Mouse (Mus musculus) embryonic facial prominence, embryonic 10.5 days (tissue): ENCODE measurements around the gene Stac2. TPM values are rescaled to one million over a fixed set of nuclear protein-coding genes. Genes with fewer than 3 reads are reported as not detected.

ENCODE experiments used
- DNase-seq: peaks from one replicate; pipeline ENCODE4 v3.0.0-alpha.2; 2017; ENCODE audit warnings: low spot score
- H3K27ac ChIP-seq: fragments of 300-500 bp; sonication (generic); replicated peaks from 2 replicates; pipeline ENCODE4 v1.5.1; 2016; ENCODE audit warnings: mild to moderate bottlenecking
- H3K27me3 ChIP-seq: fragments of 300-500 bp; sonication (generic); replicated peaks from 2 replicates; pipeline ENCODE4 v1.6.1; 2016; ENCODE audit warnings: low read depth, mild to moderate bottlenecking; ENCODE audit not compliant: poor library complexity, severe bottlenecking
- H3K36me3 ChIP-seq: fragments of 300-500 bp; sonication (generic); replicated peaks from 2 replicates; pipeline ENCODE4 v1.6.1; 2016; ENCODE audit warnings: mild to moderate bottlenecking, moderate library complexity
- H3K4me1 ChIP-seq: fragments of 300-500 bp; sonication (generic); 2 replicates; pipeline ENCODE4 v1.6.1; 2016
- H3K4me3 ChIP-seq: fragments of 300-500 bp; sonication (generic); 2 replicates; pipeline ENCODE4 v1.5.1; 2016; ENCODE audit warnings: mild to moderate bottlenecking, moderate library complexity
- H3K9me3 ChIP-seq: fragments of 300-500 bp; sonication (generic); 2 replicates; pipeline ENCODE4 v1.6.1; 2016; ENCODE audit warnings: mild to moderate bottlenecking
- WGBS: fragments of 180-500 bp; shearing (Covaris S2); methylation state at CpG from one replicate; pipeline ENCODE4 v1.1.7; 2016; 5-methylcytosine and 5-hydroxymethylcytosine counted together
- polyA plus RNA-seq: library from polyadenylated mRNA; unstranded; fragments of >200 nt; fragmentation: Nextera tagmentation; extraction: Ambion mirVana; gene quantifications from 2 replicates; pipeline ENCODE4 v1.2.1, GENCODE M21; 2016

Gene Stac2
- polyA plus RNA-seq, 1 experiment from 2014 or later = 0.47 TPM

GRCm38 (mm10) chr11:98061904-98062562, 8.8 kb upstream of the Stac2 start:
- H3K4me1 ChIP-seq = peaks cover 16% of the 10 kb centered on the region; the same call in 1 of the 2 replicates
- no peak overlapping the region for H3K27ac ChIP-seq
- peaks cover 17% of the 10 kb centered on the region for H3K27me3 ChIP-seq
- H3K4me3 ChIP-seq = no peak overlapping the region
- DNase-seq = no peak
- WGBS = 60% methylated on average over 6 of the region's 6 CpGs
- no peaks in the 10 kb centered on the region for H3K36me3 ChIP-seq
- H3K9me3 ChIP-seq = 0 out of 2 replicates have a peak, but pooled peaks cover 4% of the 10 kb centered on the region

GRCm38 (mm10) chr11:98061441-98061840, 8.2 kb upstream of the Stac2 start:
- no peaks in the 10 kb centered on the region for H3K9me3 ChIP-seq
- no peak overlapping the region for H3K27ac ChIP-seq
- 69% methylated on average over 3 of the region's 3 CpGs for WGBS
- no peak for DNase-seq
- peaks cover 22% of the 10 kb centered on the region for H3K27me3 ChIP-seq
- no peak overlapping the region for H3K4me3 ChIP-seq
- H3K4me1 ChIP-seq = peaks cover 17% of the 10 kb centered on the region; the same call in 1 of the 2 replicates
- no peaks in the 10 kb centered on the region for H3K36me3 ChIP-seq

DNA sequence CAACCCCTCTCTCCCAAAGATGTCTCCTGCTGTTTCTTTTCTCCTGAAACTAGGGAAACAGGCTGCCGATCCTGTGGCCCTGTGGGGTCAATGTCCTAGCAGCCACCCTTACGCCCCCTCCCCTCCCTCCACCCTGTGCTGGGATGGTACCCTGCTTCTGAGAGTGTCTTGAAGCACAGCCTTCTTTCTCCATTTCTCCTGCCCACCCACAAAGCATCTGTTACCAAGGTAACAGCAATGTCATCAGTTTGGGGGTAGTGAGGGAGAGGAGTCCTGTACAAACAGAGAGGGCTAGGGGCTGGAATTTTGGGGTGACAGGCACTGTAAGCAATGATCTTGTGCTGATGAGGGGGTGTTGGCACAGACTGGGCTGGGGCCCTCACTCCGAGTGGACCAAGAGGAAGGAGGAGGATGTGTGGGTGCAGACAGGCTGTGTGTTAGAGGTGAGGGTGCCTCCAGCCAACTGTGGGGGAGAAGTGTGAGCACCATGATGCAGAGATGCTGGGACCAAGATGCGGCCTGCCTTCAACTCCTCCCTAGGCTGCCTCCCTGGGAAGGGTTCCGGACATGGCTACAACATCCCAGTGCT, 6.9 kb upstream of the Stac2 start:
- Histone ChIP-seq H3K4me1 (peaks cover 17% of the 10 kb centered on the region; the same call in 1 of the 2 replicates), H3K4me3 (no peak overlapping the region), H3K27me3 (peaks cover 31% of the 10 kb centered on the region), H3K27ac (no peak overlapping the region; the same call in 1 of the 2 replicates), H3K36me3 (no peaks in the 10 kb centered on the region), H3K9me3 (no peaks in the 10 kb centered on the region)
- WGBS = 76% methylated on average over 5 of the region's 5 CpGs
- no peak for DNase-seq

DNA sequence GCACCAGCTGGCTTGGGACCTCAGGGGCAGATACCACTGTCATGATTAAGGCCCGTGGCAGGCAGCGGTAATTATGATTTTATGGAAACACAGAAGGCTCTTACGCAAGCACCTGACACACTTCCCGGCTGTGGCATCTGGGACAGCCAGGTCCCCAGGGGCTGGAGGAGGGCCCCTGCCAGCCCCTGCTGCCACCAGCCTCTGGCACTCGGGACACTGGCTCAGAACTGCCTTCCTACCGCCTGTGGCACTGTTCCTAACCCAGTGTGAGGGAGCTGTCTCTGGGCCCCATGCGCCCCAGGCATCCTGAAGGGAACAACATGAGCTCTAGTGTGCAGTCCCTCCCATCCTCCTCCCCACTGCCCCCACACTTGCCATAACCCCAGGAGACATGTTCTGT, 6.4 kb upstream of the Stac2 start:
- Histone ChIP-seq H3K9me3 (no peaks in the 10 kb centered on the region), H3K4me1 (peaks cover 17% of the 10 kb centered on the region; the same call in 1 of the 2 replicates), H3K27me3 (peaks cover 36% of the 10 kb centered on the region), H3K36me3 (no peaks in the 10 kb centered on the region), H3K27ac (no peak overlapping the region), H3K4me3 (no peak overlapping the region)
- WGBS = 65% methylated on average over 7 of the region's 7 CpGs
- no peak for DNase-seq

DNA sequence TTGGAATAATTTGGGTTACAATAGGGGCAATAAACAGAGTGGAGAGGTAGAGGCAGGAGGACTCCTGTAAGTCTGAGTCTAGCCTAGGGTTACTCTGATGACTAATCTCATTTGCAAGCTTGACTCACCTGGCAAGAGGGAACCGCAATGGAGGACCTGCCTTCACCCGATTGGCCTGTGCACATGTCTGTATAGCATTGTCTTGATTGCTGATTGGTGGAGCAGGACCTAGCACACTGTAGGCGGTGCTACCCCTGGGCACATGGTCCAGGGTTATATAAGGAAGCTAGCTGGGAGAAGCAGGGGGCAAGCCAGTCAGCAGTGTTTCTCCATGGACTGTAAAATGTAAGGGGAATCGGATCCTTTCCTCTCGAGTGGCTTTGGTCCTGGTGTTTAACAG, 4.7 kb upstream of the Stac2 start:
- H3K27ac ChIP-seq = no peak overlapping the region
- H3K27me3 ChIP-seq = peaks cover 53% of the 10 kb centered on the region

DNA sequence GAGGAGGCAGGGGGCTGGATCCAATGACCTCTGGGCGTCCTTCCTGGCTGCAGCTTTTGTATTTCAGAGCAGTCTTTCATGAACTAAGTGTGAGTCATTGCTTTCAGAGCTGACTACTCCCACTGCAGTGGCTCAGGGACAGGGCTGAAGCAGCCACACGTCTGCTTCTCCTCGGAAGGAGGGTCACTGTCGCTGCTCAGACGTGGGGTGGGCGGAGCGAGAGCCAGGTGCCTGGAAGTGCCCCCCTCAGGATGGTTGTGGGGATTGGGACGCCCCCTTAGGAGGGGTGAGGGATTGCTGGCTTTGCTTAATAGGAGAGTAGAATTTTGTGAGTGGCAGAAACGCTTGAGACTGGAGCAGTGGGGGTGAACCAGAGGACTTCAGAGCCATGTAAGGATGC, 4.2 kb upstream of the Stac2 start:
- peaks cover 58% of the 10 kb centered on the region for H3K27me3 ChIP-seq
- 28% methylated on average over 9 of the region's 9 CpGs for WGBS

More for the DNA sequence above, 4.7 kb upstream of the Stac2 start:
- H3K4me1 ChIP-seq = peaks cover 26% of the 10 kb centered on the region
- H3K4me3 ChIP-seq = no peak overlapping the region
- H3K36me3 ChIP-seq = no peaks in the 10 kb centered on the region
- no peaks in the 10 kb centered on the region for H3K9me3 ChIP-seq
- 84% methylated on average over 5 of the region's 5 CpGs for WGBS
- no peak for DNase-seq

GRCm38 (mm10) chr11:98052129-98052988, 903 bp downstream of the Stac2 start:
- WGBS = 1% methylated on average over 83 of the region's 83 CpGs
- peak overlapping the region; percentile 64; the same call in 1 of the 2 replicates for H3K27ac ChIP-seq
- H3K27me3 ChIP-seq = peaks cover 95% of the 10 kb centered on the region

More for the DNA sequence above, 4.2 kb upstream of the Stac2 start:
- no peak for DNase-seq
- no peaks in the 10 kb centered on the region for H3K9me3 ChIP-seq
- no peak overlapping the region; the same call in 1 of the 2 replicates for H3K4me3 ChIP-seq
- H3K36me3 ChIP-seq = no peaks in the 10 kb centered on the region
- no peak overlapping the region for H3K27ac ChIP-seq
- peaks cover 31% of the 10 kb centered on the region for H3K4me1 ChIP-seq

DNA sequence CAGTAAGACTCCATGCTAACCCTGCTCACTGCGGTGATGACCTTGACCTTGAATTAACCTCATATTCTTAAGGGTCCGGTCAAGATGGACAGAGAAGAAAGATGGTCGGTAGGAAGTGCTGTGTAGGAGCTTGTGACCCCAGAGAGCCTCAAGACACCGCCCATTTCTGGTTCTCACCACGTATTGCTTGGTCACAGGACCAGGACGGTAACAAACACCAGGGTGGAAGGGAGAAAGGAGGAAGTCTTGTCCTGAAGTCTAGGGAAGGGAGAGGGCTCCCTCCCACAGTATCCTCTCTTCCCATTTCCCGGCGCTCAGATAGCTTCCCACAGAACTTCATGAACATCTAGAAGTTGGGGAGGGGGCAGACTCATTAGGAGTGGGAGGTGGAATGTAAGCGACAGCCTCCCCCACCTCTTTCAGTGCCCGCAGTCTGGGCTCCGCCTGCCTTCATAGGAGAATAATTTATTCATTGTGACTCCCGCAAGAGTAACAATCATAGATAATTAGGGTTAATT, 1.6 kb downstream of the Stac2 start:
- H3K36me3 ChIP-seq = no peaks in the 10 kb centered on the region
- H3K27ac ChIP-seq = no peak overlapping the region
- no peaks in the 10 kb centered on the region for H3K9me3 ChIP-seq
- peaks cover 90% of the 10 kb centered on the region for H3K27me3 ChIP-seq
- peak overlapping the region; percentile 61 for H3K4me3 ChIP-seq
- peaks cover 31% of the 10 kb centered on the region for H3K4me1 ChIP-seq
- no peak for DNase-seq
- 8% methylated on average over 12 of the region's 12 CpGs for WGBS

More at GRCm38 (mm10) chr11:98052129-98052988, 903 bp downstream of the Stac2 start:
- DNase-seq = peak; percentile 59
- H3K4me1 ChIP-seq = peaks cover 35% of the 10 kb centered on the region
- no peaks in the 10 kb centered on the region for H3K36me3 ChIP-seq
- H3K9me3 ChIP-seq = no peaks in the 10 kb centered on the region
- H3K4me3 ChIP-seq = peak overlapping the region; percentile 61

DNA sequence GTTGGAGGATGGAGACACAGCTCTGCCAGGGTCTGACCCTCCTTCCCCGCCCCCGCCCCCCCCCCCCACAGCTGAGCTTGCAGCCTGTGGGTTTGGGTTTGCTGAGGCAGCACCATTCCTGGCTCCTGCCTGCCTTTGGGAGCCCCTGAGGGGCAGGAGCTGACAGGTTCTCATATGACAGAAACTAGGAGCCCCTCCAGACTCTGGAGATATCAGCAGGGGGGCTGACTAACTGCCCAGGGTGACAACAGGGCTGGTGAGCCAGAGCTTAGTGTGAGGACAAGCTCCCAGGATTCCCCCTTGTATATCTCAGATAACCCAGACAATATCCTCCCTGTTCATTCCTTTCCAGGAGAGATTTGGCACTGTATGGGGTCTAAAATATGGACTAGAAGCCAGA, 2.3 kb downstream of the Stac2 start:
- peaks cover 31% of the 10 kb centered on the region for H3K4me1 ChIP-seq
- WGBS = 43% methylated on average over 2 of the region's 2 CpGs
- DNase-seq = no peak
- no peaks in the 10 kb centered on the region for H3K36me3 ChIP-seq
- H3K9me3 ChIP-seq = no peaks in the 10 kb centered on the region
- peak overlapping the region; percentile 23; the same call in 1 of the 2 replicates for H3K4me3 ChIP-seq
- H3K27me3 ChIP-seq = peaks cover 88% of the 10 kb centered on the region
- H3K27ac ChIP-seq = no peak overlapping the region

DNA sequence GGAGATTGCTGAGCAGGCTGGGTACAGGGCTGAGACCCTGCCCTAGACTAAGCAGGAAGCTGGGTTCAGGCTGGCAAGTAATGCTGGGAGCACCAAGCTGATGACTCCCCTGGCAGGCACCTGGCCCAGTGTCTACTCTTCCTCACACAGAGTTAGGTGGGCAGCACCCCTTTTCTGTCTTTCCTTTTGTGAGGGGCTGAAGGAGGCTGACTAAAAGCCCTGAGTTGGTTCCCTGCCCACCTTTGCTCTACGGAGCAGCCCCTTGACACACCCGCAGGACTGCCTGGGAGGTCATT, 2.8 kb downstream of the Stac2 start:
- DNase-seq = no peak
- H3K36me3 ChIP-seq = no peaks in the 10 kb centered on the region
- H3K4me3 ChIP-seq = peak overlapping the region; percentile 23; the same call in 1 of the 2 replicates
- H3K9me3 ChIP-seq = no peaks in the 10 kb centered on the region
- peaks cover 83% of the 10 kb centered on the region for H3K27me3 ChIP-seq
- H3K27ac ChIP-seq = no peak overlapping the region
- H3K4me1 ChIP-seq = peaks cover 31% of the 10 kb centered on the region
- WGBS = 42% methylated on average over 2 of the region's 2 CpGs

GRCm38 (mm10) chr11:98049672-98050519, 3.4 kb downstream of the Stac2 start:
- H3K36me3 ChIP-seq = no peaks in the 10 kb centered on the region
- no peak overlapping the region for H3K27ac ChIP-seq
- peaks cover 77% of the 10 kb centered on the region for H3K27me3 ChIP-seq
- peaks cover 31% of the 10 kb centered on the region for H3K4me1 ChIP-seq
- DNase-seq = no peak
- H3K9me3 ChIP-seq = no peaks in the 10 kb centered on the region
- no peak overlapping the region for H3K4me3 ChIP-seq
- WGBS = 72% methylated on average over 14 of the region's 14 CpGs

- H3K27ac ChIP-seq = no peak overlapping the region
- no peak overlapping the region for H3K4me3 ChIP-seq
- peaks cover 19% of the 10 kb centered on the region for H3K4me1 ChIP-seq
- no peak for DNase-seq
- H3K36me3 ChIP-seq = no peaks in the 10 kb centered on the region
- H3K27me3 ChIP-seq = peaks cover 66% of the 10 kb centered on the region
- H3K9me3 ChIP-seq = no peaks in the 10 kb centered on the region
- WGBS = 71% methylated on average over 4 of the region's 4 CpGs
Measured at GRCm38 (mm10) chr11:98047745-98048144, 5.5 kb downstream of the Stac2 start.
